Mouse (Mus musculus) brain, embryonic 14.5 days (tissue): Measurements from ENCODE around the gene Npas3. TPM values are rescaled to one million over a fixed set of nuclear protein-coding genes. Genes with fewer than 3 reads are reported as not detected.
A peak's percentile ranks its signal among the peaks of the same experiment; 100 is the strongest.
"Not testable (repeated sequence)": the region's sequence is repeated elsewhere in the genome, so short reads cannot be mapped to it uniquely, and the experiment has no call there.

Experiments
- DNase-seq: peaks from one replicate; pipeline ENCODE4 v3.0.0-alpha.2; 2011; ENCODE audit warnings: low read depth
- CTCF ChIP-seq: fragments of 200-500 bp; IDR thresholded peaks from 2 replicates; pipeline ENCODE4 v1.5.1; 2012; ENCODE audit warnings: inconsistent platforms, mild to moderate bottlenecking, moderate library complexity, borderline replicate concordance; ENCODE audit not compliant: insufficient read depth, insufficient read length; ENCODE audit errors: extremely low read depth
- POLR2A ChIP-seq: fragments of 200-500 bp; IDR thresholded peaks from 2 replicates; pipeline ENCODE4 v1.6.1; 2012; ENCODE audit warnings: mild to moderate bottlenecking, inconsistent platforms, borderline replicate concordance; ENCODE audit not compliant: poor library complexity, insufficient read depth, insufficient read length, severe bottlenecking; ENCODE audit errors: extremely low read depth
- polyA plus RNA-seq: library from polyadenylated mRNA; depleted of rRNA; stranded (reverse); fragments of >200 nt; gene quantifications from 2 replicates; pipeline ENCODE4 v1.2.3, GENCODE M21; 2012

Npas3 gene
- polyA plus RNA-seq, 1 experiment, result 34.2 TPM

GRCm38 (mm10) chr12:53254160-53254480 is 5.6 kb downstream of the Npas3 start:
- no peak for TF ChIP-seq CTCF
- no peak for TF ChIP-seq POLR2A
- no peak for DNase-seq

DNA sequence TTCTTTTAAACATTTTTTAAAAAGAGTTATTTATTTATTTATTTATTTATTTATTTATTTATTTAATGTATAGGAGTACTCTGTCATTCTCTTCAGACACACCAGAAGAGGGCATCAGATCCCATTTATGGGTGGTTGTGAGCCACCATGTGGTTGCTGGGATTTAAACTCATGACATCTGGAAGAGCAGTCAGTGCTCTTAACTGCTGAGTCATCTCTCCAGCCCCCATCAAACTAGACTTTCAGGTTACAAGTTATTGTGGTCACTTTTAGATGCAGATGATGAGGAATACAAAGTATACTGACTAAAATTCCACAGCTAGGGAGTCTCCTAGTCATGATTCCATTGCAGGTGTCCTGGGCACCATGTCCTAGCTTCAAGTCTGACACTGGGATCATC is 26.0 kb downstream of the Npas3 start:
- DNase-seq, result not testable (repeated sequence)

DNA sequence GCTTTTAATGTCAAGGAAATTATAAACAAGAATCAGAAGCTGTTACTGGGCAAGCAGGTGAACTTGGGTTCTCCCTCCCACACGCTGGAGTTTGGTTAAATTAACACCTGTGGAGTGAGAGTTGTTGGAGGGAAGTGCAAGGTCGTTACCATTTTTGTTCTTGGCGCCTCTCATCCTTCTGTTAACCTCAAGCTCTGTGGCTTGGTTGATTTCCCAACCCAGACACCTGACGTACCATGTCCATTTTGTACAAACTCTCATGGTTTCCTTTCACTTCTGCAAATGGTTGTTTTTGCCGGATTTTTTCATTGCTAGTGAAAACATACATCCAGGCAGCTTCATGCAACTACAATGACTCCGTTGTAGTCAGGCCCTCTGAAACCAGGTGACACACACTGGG is 28.9 kb downstream of the Npas3 start:
- TF ChIP-seq CTCF (no peak), POLR2A (no peak)
- DNase-seq, result no peak

DNA sequence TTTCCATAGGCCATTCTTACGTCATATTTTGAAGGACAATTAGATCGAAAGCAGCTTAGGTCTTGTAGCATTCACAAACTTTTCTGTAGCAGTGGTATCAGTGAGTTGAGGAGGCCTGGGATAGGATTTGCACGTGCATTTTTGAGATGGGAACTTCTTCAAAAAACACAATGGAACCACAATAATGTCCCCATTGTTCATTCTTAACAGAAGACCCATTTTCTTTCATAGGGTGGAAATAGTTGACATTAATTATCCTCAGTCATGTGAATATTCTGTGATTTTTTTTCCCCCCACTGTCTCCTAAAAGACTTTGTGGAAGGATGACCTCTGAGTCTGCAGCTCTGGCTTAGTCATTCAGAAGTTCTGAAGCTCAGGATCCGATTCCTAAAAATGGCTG is 41.9 kb downstream of the Npas3 start:
- no peak for DNase-seq
- TF ChIP-seq POLR2A (no peak), CTCF (no peak)

- peak; percentile 17 for DNase-seq
- TF ChIP-seq POLR2A (no peak), CTCF (no peak)
Observed at GRCm38 (mm10) chr12:53290846-53291245, 42.4 kb downstream of the Npas3 start.

DNA sequence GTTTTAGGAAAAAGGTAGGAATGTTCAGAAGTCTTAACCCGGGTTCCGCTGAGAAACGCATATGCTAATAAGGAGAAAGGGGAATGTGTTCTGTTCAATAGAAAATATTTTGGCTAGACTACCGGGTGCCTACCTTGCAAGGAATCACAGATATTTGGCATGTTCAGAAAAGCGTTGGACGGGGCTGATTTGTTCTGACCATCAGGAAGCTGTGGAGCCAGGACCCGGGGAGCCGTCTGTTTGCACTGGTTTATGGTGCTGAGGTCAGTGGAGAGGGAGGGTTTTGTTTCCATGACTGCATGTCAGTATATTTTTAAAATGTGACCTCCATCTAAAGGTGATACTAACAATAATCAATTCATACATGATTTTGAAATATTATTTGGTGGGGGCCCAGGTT is 43.5 kb downstream of the Npas3 start:
- no peak for TF ChIP-seq POLR2A
- TF ChIP-seq CTCF, result no peak

DNA sequence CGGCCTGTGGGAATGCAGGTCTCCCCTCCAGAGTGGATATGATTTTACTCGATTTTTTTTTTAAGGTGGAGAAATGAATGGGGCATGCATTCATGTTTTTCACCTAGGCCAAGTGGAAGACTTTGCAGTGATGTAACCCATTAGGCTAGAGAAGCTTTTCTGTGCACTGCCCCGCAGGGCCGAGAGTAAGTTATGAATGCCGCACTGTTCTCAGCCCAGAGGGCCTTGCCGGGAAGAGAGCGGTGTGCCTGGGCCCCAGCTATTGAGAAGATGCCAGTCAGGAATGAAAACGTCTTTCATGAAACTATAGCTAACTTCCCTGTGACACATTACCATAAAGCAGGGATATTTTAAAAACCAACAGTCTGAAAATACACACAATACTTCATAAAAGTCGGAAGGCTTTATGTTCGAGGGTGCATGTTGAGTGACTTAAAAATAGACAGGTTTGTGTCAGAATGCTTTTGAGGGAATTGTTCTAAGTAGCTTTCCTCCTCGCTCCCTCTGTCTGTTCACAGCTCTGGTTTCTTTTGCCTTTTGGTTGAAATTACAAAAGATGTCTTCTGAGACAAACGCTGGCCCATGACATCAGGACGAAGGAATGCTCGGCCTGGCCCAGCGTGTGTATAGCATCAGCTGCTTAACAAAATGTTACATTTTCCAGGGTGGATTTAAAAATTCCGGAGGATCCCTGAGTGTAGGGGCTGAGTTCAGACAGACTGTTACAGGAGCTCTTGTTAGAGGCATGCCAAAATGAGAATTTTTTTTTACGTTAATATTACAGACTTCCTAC is 44.2 kb downstream of the Npas3 start:
- peak; percentile 94 for DNase-seq
- TF ChIP-seq CTCF (no peak), POLR2A (no peak)

More for the DNA sequence above, 43.5 kb downstream of the Npas3 start:
- peak; percentile 62 for DNase-seq

DNA sequence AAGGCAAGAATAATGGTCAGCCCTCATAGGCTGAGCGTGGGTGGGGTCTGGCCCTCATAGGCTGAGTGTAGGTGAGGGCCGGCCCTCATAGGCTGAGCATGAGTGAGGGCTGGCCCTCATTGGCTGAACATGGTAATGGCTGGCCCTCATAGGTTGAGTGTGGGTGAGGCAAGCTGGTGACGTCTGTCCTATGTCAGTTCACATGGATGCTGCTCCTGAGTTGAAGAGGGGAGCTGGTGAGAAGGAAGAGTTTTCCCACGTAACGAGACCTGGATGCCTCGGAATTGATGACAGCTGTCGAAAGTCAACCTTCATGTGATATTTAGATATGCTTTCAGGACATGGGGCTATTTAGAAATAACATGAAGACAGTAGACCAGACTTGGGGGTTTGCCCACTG is 45.5 kb downstream of the Npas3 start:
- no peak for DNase-seq
- TF ChIP-seq CTCF, result no peak
- TF ChIP-seq POLR2A, result no peak

GRCm38 (mm10) chr12:53295747-53296146 is 47.3 kb downstream of the Npas3 start:
- TF ChIP-seq CTCF (no peak), POLR2A (no peak)
- no peak for DNase-seq

- TF ChIP-seq CTCF (no peak), POLR2A (no peak)
- DNase-seq, result peak; percentile 63
Observed at GRCm38 (mm10) chr12:53297946-53298840, 49.7 kb downstream of the Npas3 start.

GRCm38 (mm10) chr12:53300964-53301363 is 52.5 kb downstream of the Npas3 start:
- TF ChIP-seq CTCF, result peak; percentile 54; the same call in 1 of the 2 replicates
- no peak for TF ChIP-seq POLR2A
- peak; percentile 77 for DNase-seq

DNA sequence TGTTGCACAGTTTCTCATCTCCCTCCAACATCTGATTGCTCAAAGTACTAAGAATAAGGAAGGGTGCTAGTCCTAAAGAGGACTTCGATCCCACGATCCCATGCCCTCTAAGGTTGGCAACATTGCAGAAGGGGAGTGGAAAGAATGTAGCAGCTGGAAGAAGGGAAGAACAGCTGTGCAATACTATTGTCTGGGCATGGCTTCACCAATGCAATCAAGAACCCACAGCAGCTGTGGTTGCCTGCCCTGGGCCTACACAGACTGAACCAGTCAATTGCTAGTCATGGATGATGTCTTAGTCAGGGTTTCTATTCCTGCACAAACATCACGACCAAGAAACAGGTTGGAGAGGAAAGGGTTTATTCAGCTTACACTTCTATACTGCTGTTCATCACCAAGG is 53.7 kb downstream of the Npas3 start:
- DNase-seq, result no peak
- TF ChIP-seq CTCF (no peak), POLR2A (no peak)
